Mouse (Mus musculus): ENCODE results near the gene Rtraf. TPM values are rescaled to one million over a fixed set of nuclear protein-coding genes. Genes with fewer than 3 reads are reported as not detected.

Gene Rtraf
- polyA plus RNA-seq, 1 experiment from 2014 or later: 263 TPM

- WGBS: 83% methylated on average over 9 of the region's 9 CpGs
- H3K36me3 ChIP-seq (ENCODE audit: control insufficient read depth, insufficient read depth, low read length): no peaks in the 10 kb centered on the region
These were observed 37.6 kb downstream of the Rtraf start for GRCm38 (mm10) chr14:19785797-19786588.

GRCm38 (mm10) chr14:19777945-19778344 lies 45.7 kb downstream of the Rtraf start:
- H3K36me3 ChIP-seq (ENCODE audit: control insufficient read depth, insufficient read depth, low read length): peaks cover 3% of the 10 kb centered on the region; the same call in 1 of the 2 replicates

More at GRCm38 (mm10) chr14:19785797-19786588, 37.6 kb downstream of the Rtraf start:
- no peak overlapping the region for H3K9ac ChIP-seq (ENCODE audit: low read length)
- no peak overlapping the region for H3K27ac ChIP-seq (replicated peaks; ENCODE audit: low read depth, low read length)
- no peaks in the 10 kb centered on the region for H3K9me3 ChIP-seq (ENCODE audit: control insufficient read depth, low read length)
- H3K4me3 ChIP-seq (ENCODE audit: low read depth, low read length): no peak overlapping the region
- ATAC-seq (ENCODE audit: insufficient number of reproducible peaks, low FRiP score, low TSS enrichment, low read depth): no peak
- no peaks in the 10 kb centered on the region for H3K27me3 ChIP-seq (ENCODE audit: control insufficient read depth, insufficient read depth, low read length)
- H3K4me2 ChIP-seq (ENCODE audit: low read depth, severe bottlenecking): no peak overlapping the region
- no peak for DNase-seq (ENCODE audit: low spot score)
- no peaks in the 10 kb centered on the region for H3K4me1 ChIP-seq (ENCODE audit: control insufficient read depth, insufficient read depth, low read length)

GRCm38 (mm10) chr14:19777365-19777764 lies 46.3 kb downstream of the Rtraf start:
- Histone ChIP-seq H3K4me2 (ENCODE audit: low read depth, severe bottlenecking) (no peak overlapping the region), H3K4me1 (ENCODE audit: control insufficient read depth, insufficient read depth, low read length) (no peaks in the 10 kb centered on the region), H3K9me3 (ENCODE audit: control insufficient read depth, low read length) (no peaks in the 10 kb centered on the region), H3K27me3 (ENCODE audit: control insufficient read depth, insufficient read depth, low read length) (no peaks in the 10 kb centered on the region), H3K9ac (ENCODE audit: low read length) (no peak overlapping the region), H3K36me3 (ENCODE audit: control insufficient read depth, insufficient read depth, low read length) (peaks cover 3% of the 10 kb centered on the region; the same call in 1 of the 2 replicates), H3K4me3 (ENCODE audit: low read depth, low read length) (no peak overlapping the region), H3K27ac (replicated peaks; ENCODE audit: low read depth, low read length) (no peak overlapping the region)
- 95% methylated on average over 6 of the region's 6 CpGs for WGBS
- DNase-seq (ENCODE audit: low spot score): no peak
- ATAC-seq (ENCODE audit: insufficient number of reproducible peaks, low FRiP score, low TSS enrichment, low read depth): no peak

More at GRCm38 (mm10) chr14:19777945-19778344, 45.7 kb downstream of the Rtraf start:
- ATAC-seq (ENCODE audit: insufficient number of reproducible peaks, low FRiP score, low TSS enrichment, low read depth) (no peak), DNase-seq (ENCODE audit: low spot score) (no peak)
- no peak overlapping the region for H3K27ac ChIP-seq (replicated peaks; ENCODE audit: low read depth, low read length)
- no peak overlapping the region for H3K4me2 ChIP-seq (ENCODE audit: low read depth, severe bottlenecking)
- no peaks in the 10 kb centered on the region for H3K9me3 ChIP-seq (ENCODE audit: control insufficient read depth, low read length)
- 89% methylated on average over 13 of the region's 13 CpGs for WGBS
- no peak overlapping the region for H3K9ac ChIP-seq (ENCODE audit: low read length)
- H3K4me1 ChIP-seq (ENCODE audit: control insufficient read depth, insufficient read depth, low read length): no peaks in the 10 kb centered on the region
- no peaks in the 10 kb centered on the region for H3K27me3 ChIP-seq (ENCODE audit: control insufficient read depth, insufficient read depth, low read length)
- H3K4me3 ChIP-seq (ENCODE audit: low read depth, low read length): no peak overlapping the region

DNA sequence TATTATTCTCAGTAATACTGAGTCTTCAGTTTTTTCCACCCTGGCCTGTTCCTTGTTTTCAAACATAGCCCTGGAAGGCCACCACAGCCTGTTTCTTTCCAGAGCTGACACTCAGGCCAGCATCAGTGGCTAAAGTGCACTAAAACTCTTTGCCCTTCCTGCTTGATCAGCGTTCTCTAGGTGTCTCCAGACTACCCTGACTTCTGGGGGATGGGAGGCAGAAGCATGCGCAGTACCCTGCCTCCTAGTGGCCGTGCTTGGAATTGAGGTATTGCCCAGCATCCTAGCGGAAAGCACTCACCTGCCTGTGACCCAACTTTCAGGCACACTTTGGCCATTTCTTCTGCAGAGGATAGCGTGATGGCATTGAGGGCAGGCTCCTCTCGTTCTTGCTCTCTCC lies 46.7 kb downstream of the Rtraf start:
- DNase-seq (ENCODE audit: low spot score): peak; percentile 70
- 53% methylated on average over 6 of the region's 6 CpGs for WGBS

DNA sequence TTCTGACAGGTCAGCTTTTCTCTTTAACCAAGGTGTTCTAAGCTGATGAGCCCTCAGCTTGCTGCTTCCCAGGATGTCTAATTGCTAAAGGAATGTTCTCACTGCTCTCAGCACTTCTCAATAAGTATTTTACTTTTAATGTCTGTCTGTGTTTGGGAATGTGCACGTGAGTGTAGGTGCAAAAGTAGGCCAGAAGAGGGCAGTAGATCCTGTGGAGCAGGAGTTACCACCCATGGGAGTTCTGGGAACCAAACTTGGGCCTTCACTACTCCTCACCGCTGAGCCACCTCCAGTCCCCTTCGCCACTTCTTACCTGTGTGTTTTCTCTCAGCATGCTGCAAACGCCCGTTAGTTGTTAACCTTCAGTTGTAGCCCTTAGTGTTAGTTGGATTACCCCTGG lies 47.4 kb downstream of the Rtraf start:
- Histone ChIP-seq H3K4me3 (ENCODE audit: low read depth, low read length) (no peak overlapping the region), H3K4me1 (ENCODE audit: control insufficient read depth, insufficient read depth, low read length) (no peaks in the 10 kb centered on the region), H3K9ac (ENCODE audit: low read length) (no peak overlapping the region), H3K36me3 (ENCODE audit: control insufficient read depth, insufficient read depth, low read length) (peaks cover 3% of the 10 kb centered on the region; the same call in 1 of the 2 replicates), H3K27me3 (ENCODE audit: control insufficient read depth, insufficient read depth, low read length) (no peaks in the 10 kb centered on the region), H3K4me2 (ENCODE audit: low read depth, severe bottlenecking) (no peak overlapping the region), H3K27ac (replicated peaks; ENCODE audit: low read depth, low read length) (no peak overlapping the region), H3K9me3 (ENCODE audit: control insufficient read depth, low read length) (no peaks in the 10 kb centered on the region)
- DNase-seq (ENCODE audit: low spot score): no peak
- no peak for ATAC-seq (ENCODE audit: insufficient number of reproducible peaks, low FRiP score, low TSS enrichment, low read depth)
- 94% methylated on average over 5 of the region's 5 CpGs for WGBS

More for the DNA sequence above, 46.7 kb downstream of the Rtraf start:
- Histone ChIP-seq H3K4me3 (ENCODE audit: low read depth, low read length) (no peak overlapping the region), H3K9ac (ENCODE audit: low read length) (no peak overlapping the region), H3K9me3 (ENCODE audit: control insufficient read depth, low read length) (no peaks in the 10 kb centered on the region), H3K4me1 (ENCODE audit: control insufficient read depth, insufficient read depth, low read length) (no peaks in the 10 kb centered on the region), H3K4me2 (ENCODE audit: low read depth, severe bottlenecking) (no peak overlapping the region), H3K27me3 (ENCODE audit: control insufficient read depth, insufficient read depth, low read length) (no peaks in the 10 kb centered on the region), H3K36me3 (ENCODE audit: control insufficient read depth, insufficient read depth, low read length) (peaks cover 3% of the 10 kb centered on the region; the same call in 1 of the 2 replicates), H3K27ac (replicated peaks; ENCODE audit: low read depth, low read length) (no peak overlapping the region)
- no peak for ATAC-seq (ENCODE audit: insufficient number of reproducible peaks, low FRiP score, low TSS enrichment, low read depth)

GRCm38 (mm10) chr14:19775491-19775890 lies 48.1 kb downstream of the Rtraf start:
- H3K36me3 ChIP-seq (ENCODE audit: control insufficient read depth, insufficient read depth, low read length): peaks cover 3% of the 10 kb centered on the region; the same call in 1 of the 2 replicates
- 97% methylated on average over 4 of the region's 4 CpGs for WGBS
- H3K27ac ChIP-seq (replicated peaks; ENCODE audit: low read depth, low read length): no peak overlapping the region
- no peaks in the 10 kb centered on the region for H3K9me3 ChIP-seq (ENCODE audit: control insufficient read depth, low read length)
- H3K4me3 ChIP-seq (ENCODE audit: low read depth, low read length): no peak overlapping the region
- H3K4me1 ChIP-seq (ENCODE audit: control insufficient read depth, insufficient read depth, low read length): 0 out of 2 replicates have a peak, but pooled peaks cover 2% of the 10 kb centered on the region
- no peaks in the 10 kb centered on the region for H3K27me3 ChIP-seq (ENCODE audit: control insufficient read depth, insufficient read depth, low read length)
- DNase-seq (ENCODE audit: low spot score) (no peak), ATAC-seq (ENCODE audit: insufficient number of reproducible peaks, low FRiP score, low TSS enrichment, low read depth) (no peak)
- H3K9ac ChIP-seq (ENCODE audit: low read length): no peak overlapping the region
- no peak overlapping the region for H3K4me2 ChIP-seq (ENCODE audit: low read depth, severe bottlenecking)

DNA sequence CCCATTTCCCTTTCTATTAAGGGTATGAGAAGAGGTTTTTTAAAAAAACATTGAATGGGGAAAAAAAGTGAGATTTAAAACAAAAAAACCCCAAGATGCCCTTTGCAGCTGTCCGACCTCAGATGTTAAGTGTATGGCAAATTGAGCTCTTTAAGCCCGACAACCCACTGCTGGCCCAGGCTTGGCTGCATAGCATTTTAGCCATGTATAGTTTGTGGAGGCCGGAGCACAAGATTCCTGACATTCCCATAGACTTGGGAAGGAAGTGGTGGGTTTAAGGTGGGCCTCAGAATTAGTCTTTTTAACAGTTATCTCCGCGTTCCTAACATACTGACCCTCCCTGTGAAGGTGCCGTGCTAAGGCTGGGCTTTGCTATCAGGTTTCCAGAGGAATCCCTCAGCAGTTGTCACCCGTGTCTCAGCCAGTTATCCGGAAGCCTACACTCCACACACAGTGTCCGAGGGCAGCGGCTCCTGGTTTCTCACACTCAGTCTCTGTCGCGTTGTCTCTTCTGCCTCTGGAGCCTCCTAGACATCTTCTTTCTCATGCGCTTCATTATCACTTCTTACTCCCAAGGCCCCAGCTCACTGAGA lies 49.5 kb downstream of the Rtraf start:
- Histone ChIP-seq H3K9ac (ENCODE audit: low read length) (no peak overlapping the region), H3K4me2 (ENCODE audit: low read depth, severe bottlenecking) (no peak overlapping the region), H3K9me3 (ENCODE audit: control insufficient read depth, low read length) (no peaks in the 10 kb centered on the region), H3K27ac (replicated peaks; ENCODE audit: low read depth, low read length) (no peak overlapping the region), H3K27me3 (ENCODE audit: control insufficient read depth, insufficient read depth, low read length) (no peaks in the 10 kb centered on the region), H3K36me3 (ENCODE audit: control insufficient read depth, insufficient read depth, low read length) (peaks cover 3% of the 10 kb centered on the region; the same call in 1 of the 2 replicates), H3K4me1 (ENCODE audit: control insufficient read depth, insufficient read depth, low read length) (0 out of 2 replicates have a peak, but pooled peaks cover 7% of the 10 kb centered on the region), H3K4me3 (ENCODE audit: low read depth, low read length) (no peak overlapping the region)
- ATAC-seq (ENCODE audit: insufficient number of reproducible peaks, low FRiP score, low TSS enrichment, low read depth): no peak
- no peak for DNase-seq (ENCODE audit: low spot score)
- WGBS: 83% methylated on average over 13 of the region's 13 CpGs

DNA sequence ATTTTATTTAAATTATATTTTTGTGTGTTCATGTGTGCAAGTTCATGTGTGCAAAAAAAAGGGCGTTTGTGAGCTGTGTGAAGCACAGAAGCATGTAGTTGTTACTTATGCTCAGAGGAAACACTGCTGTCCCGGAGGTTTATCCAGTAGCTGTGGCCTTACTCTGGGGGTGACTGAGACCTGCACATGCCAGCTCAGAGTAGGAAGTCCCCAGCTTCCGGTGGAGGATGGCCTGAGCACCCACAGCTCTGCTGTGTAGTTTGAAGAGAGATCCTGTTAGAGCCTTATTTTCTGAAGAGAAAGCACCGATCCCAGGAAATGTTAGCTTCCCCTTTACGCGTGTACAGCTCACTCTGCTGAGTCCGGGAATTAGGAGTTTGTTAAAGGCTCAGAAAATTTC lies 52.5 kb downstream of the Rtraf start:
- H3K4me1 ChIP-seq (ENCODE audit: control insufficient read depth, insufficient read depth, low read length): peaks cover 16% of the 10 kb centered on the region

More for the DNA sequence above, 52.5 kb downstream of the Rtraf start:
- Histone ChIP-seq H3K9me3 (ENCODE audit: control insufficient read depth, low read length) (no peaks in the 10 kb centered on the region), H3K9ac (ENCODE audit: low read length) (no peak overlapping the region), H3K4me3 (ENCODE audit: low read depth, low read length) (no peak overlapping the region), H3K27me3 (ENCODE audit: control insufficient read depth, insufficient read depth, low read length) (no peaks in the 10 kb centered on the region), H3K27ac (replicated peaks; ENCODE audit: low read depth, low read length) (no peak overlapping the region), H3K36me3 (ENCODE audit: control insufficient read depth, insufficient read depth, low read length) (0 out of 2 replicates have a peak, but pooled peaks cover 2% of the 10 kb centered on the region), H3K4me2 (ENCODE audit: low read depth, severe bottlenecking) (no peak overlapping the region)
- WGBS: 88% methylated on average over 7 of the region's 7 CpGs
- DNase-seq (ENCODE audit: low spot score) (no peak), ATAC-seq (ENCODE audit: insufficient number of reproducible peaks, low FRiP score, low TSS enrichment, low read depth) (no peak)
